Mouse (Mus musculus) 3T3-L1 (cell line): ENCODE measurements around the gene Pygo1.

ENCODE experiments used
- DNase-seq: peaks from one replicate; pipeline ENCODE4 v3.0.0-alpha.2; 2015; ENCODE audit warnings: low read depth, low spot score

The Pygo1 gene

GRCm38 (mm10) chr9:72991420-72991819, 66.0 kb downstream of the Pygo1 start:
- no peak for DNase-seq

GRCm38 (mm10) chr9:72992576-72992975, 67.1 kb downstream of the Pygo1 start:
- DNase-seq: no peak

GRCm38 (mm10) chr9:72996167-72996566, 70.7 kb downstream of the Pygo1 start:
- DNase-seq: no peak

GRCm38 (mm10) chr9:72996806-72997205, 71.4 kb downstream of the Pygo1 start:
- DNase-seq: no peak

GRCm38 (mm10) chr9:73000487-73000886, 75.0 kb downstream of the Pygo1 start:
- DNase-seq: no peak

- no peak for DNase-seq
Measured at GRCm38 (mm10) chr9:73001314-73002011, 76.0 kb downstream of the Pygo1 start.
